Mouse (Mus musculus) heart, adult 11 months (tissue): ENCODE measurements around the gene Zfp952.
"Not testable (repeated sequence)": the region's sequence is repeated elsewhere in the genome, so short reads cannot be mapped to it uniquely, and the experiment has no call there.

Source experiments
- DNase-seq: peaks from one replicate; pipeline ENCODE4 v3.0.0; 2022

Zfp952 gene

DNA sequence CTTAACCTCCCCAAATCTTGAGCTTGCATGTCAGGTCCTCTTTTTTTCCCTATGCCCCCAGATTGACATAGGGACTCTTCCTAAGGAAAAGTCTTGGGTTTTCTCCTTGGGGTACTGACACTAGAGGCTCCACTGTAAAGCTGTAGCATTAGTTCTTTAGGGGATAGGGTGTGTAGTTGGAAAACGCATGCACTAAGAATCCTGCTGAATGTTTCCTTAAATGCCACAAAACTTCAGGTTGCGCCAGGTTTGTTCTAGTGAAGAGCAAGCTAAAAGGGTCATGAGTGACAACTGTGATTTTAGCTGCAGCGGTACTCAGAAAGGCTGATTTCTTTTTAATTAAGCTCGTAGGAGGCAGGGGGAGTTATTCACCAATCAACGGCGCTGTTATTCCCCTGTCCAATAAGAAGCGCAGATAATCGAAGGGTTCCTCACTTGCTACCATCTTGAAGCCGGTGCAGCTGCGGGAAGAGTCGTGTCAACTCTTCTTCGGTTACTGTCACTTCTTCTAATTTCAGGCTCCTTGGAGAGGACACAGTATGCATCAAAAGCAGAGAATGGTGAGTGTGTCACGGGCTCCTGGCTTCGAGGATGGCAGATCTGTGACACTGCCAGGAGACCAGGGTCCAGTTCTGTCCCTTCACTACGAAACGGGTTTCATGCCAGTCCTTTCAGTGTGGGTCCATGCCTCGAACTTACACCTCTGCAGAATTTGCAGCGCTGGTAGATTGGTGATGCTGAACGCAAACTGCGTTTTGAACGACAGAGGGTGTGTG, at the start of gene Zfp952:
TSS of gene Zfp952 (plus strand) at position 431 of the 776 bp plus-strand sequence.
- peak; percentile 100 for DNase-seq

DNA sequence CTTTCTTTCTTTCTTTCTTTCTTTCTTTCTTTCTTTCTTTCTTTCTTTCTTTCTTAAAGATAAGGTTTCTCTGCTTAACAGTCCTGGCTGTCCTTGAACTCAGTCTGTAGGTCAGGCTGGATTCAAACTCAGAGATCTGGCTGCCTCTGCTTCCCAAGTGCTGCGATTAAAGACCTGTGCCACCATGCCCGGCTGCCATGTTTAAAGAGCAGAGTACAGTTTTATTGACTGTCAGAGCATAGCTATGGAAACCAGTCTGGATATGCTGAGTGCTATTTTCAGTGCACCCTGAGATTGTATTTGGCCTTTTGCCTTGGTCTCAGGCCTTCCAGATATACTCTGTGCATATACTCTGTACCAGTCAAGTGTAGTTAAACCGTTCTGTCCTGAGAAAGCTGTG, 49.3 kb upstream of the Zfp952 start:
- DNase-seq, result peak; percentile 56

DNA sequence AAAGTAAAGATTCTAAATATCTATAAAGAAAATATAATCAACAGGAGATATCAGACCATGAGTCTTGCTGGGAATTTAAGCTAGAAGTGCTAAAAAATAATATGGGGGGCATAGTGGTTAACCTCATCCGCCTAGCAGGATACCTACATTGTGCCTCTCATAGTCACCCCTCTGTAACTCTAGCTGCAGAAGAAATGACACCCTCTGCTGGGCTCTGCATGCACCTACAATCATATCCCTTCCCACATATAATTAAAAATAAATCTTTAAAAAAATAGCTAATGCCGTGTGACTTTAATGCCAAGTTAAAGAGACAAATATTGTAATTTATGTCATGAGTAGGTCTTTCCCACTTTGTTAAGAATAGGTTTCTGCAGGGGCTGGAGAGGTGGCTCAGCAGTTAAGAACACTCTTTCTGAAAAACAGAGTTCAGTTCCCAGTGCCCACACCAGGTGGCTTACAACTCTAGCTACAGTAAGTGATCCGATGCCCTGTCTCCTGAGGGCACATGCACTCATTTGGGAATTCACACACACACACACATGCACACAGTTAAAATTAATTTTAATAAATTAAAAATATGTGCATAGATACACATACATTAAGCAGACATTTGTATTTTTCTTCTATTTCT, 48.4 kb upstream of the Zfp952 start:
- no peak for DNase-seq

DNA sequence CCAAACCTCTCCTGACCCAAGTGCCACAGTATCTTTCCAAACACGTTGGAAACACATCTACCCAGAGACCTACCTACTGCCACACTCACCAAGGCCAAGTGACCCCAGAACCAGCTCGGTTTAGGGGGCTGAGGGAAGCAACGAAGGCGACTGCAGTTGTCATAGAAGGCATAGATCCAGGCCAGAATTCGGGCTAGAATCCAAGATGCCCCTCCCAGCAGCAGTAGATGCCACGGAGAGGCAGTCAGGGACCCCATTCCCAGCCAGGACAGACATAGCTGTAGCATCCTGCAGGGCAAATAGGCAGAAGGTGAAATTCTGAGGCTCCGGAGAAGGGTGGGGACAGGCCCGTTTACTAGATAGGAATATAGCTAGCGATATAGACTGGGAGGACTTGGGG, 46.2 kb upstream of the Zfp952 start:
- peak; percentile 93 for DNase-seq

DNA sequence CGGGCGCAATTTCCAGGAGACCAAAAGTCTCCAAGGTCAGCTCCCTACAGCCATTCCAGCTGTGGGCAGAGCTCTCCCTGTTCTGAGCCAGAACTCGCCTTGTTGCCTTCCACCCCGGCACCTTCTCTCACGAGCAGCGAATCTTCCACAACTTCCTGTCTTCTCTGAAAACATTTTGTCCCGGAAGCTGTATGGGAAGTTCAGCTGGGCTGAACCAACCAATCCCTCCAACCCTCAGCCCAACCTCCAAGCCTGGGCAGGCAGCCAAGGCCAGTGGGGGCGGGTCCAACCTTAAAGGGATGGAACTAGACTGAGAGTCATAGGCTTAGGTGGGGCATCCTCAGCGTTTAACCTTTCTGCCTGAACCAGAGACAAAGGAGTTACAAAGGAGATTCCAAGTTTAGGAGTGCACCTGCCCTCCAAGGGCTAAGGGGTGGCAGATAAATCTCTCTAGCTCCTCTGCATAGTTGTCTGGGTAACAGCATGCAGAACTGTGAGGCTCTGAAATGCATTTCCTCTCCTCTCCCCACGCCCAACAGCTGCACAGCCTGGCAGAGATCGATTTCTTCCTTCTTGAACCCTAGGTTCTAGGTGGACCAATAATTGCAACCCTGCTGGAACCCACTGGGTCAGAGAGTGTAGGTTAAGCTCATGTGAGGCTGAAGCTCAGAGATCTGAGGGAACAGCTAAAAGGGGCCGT, 45.6 kb upstream of the Zfp952 start, which contains the start of gene Cyp4f13:
TSS of gene Cyp4f13 (minus strand) at position 188 of the 700 bp plus-strand sequence.
- DNase-seq, result peak; percentile 100

DNA sequence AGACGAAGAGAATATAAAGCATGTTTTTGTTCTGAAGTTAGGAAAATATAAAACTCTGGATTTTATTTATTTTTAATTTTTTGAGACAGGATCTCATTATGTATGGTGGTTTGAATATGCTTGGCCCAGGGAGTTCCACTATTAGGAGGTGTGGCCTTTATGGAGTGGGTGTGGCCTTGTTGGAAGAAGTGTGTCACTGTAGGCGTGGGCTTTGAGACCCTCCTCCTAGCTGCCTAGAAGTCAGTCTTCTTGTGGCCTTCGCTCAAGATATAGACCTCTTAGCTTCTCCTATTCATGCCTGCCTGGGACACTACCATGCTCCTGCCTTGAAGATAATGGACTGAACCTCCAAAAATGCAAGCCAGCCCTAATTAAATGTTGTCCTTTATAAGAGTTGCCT, 42.8 kb upstream of the Zfp952 start:
- DNase-seq, result peak; percentile 61

DNA sequence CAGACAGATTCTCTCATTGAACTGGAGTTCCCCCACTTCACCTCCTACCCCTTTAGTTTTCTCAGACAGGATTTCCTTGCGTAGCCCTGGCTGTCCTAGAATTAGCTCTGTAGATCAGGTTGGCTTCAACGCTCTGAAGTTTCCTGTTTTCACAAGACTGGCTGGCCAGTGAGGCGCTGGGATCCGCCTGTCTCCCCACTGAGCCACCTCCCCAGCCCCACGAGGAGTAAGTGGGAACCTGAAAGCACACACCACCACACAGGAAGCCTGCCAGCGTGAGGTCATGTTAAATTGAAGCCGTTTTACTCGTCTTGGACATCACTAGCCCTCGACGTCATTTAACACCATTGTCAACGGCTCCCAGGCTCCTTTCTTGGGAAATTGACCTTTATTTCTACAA, 41.9 kb upstream of the Zfp952 start:
- peak; percentile 73 for DNase-seq

DNA sequence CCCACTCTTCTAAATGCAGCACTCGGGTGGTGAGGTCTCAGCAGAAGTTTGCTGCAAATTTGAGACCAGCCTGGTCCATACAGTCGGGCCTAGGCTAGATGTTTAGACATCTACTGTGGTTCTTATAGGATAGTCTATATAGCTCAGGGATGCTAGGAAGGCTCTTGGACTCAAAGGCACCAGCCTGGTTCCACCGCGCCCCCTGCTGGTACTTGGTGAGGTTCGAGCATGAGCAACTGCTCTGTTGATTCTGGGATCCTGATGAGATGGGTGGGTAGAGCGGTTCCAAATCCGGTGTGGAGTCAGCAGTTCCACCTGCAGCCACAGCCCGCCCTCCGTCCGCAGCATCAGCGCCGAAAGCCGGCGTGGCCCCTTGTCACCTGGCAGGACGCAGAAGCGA, 41.5 kb upstream of the Zfp952 start:
- peak; percentile 96 for DNase-seq

DNA sequence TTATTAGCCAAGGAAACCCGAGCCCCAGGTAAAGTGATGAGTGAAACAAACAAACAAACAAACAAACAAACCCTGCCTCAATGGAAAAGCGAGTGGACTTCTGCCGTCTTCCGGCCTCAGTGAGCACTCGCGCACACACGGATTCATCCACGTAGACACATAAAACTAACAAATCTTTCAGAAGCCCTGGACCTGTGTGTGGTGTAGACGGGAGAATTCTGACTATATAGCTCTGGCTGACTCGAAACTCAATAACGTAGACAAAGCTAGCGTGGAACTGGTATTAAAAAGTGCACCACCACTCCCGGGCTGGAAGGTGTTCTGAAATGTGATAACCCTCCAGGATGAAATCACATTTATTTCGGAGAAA, 27.7 kb upstream of the Zfp952 start:
- DNase-seq, result no peak

DNA sequence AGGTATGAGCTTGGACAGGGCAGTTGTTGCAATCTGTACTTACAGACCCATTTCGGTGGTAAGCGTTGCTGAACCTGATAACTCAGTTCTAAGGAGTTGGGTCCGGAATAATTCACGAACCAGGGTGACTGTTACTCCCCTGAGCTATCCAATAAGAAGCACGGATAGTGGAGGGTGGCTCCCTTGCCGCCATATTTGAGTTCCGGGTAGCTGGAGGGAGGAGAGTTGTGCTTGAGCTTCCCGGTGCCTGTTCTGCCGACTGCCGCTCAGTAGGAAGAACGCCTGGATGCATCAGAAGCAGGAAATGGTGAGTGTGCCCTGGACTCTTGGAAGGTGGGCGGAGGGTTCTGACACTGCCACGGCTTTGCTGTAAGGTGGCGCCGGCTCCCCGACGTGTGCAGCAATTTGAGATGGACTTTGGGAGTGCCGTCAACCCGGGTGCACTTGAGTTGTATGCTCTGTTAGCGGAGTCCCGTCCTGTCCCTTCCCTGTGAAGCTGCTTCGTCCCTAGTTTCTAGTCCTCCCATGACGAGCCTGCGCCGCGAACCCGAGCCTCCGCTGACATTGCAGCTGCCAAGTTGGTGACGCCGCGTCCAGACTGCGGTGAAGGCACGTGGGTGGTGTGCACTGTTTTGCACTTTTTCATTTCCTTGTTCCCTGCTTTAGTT, 27.2 kb upstream of the Zfp952 start, which contains the start of gene Zfp472:
TSS of gene Zfp472 (plus strand) at position 192 of the 668 bp plus-strand sequence.
- DNase-seq, result peak; percentile 99

DNA sequence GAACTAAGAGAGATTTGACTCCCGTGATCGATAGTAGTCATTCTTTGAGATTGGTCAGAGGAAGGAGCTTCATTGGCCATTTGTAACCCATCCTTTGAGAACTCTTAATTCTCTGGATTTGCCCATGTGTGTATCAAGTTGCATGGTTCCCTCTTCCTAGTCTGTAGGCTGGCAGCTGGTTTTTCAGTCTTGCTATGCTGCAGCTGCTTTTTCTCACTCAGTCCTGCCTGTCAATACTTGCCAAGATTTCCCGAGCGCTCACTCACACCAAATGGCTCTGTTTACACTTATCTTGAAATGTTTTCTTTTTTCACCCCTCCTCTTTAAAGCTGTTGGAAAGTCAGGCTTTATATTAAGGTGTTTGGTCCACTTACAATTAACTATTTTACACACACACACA, 11.6 kb upstream of the Zfp952 start:
- DNase-seq, result peak; percentile 74

DNA sequence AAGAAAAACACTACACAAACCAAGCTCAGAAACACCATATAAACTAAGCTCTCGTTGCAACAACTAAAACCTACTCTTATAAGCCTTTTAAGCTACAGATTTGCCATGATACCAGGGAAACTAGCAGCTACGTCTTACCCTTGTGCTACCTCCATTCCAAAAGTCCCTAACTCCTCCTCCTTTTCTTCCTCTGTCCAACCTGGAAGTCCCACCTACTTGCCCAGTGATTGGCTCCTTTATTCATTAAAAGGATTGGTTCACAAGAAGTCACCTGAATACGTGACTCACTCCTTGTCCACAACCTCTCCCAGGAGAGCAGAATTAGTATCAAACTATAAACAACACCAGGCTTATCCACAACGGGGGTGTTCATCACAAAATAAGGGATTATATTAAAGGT, 6.6 kb upstream of the Zfp952 start:
- DNase-seq, result no peak

DNA sequence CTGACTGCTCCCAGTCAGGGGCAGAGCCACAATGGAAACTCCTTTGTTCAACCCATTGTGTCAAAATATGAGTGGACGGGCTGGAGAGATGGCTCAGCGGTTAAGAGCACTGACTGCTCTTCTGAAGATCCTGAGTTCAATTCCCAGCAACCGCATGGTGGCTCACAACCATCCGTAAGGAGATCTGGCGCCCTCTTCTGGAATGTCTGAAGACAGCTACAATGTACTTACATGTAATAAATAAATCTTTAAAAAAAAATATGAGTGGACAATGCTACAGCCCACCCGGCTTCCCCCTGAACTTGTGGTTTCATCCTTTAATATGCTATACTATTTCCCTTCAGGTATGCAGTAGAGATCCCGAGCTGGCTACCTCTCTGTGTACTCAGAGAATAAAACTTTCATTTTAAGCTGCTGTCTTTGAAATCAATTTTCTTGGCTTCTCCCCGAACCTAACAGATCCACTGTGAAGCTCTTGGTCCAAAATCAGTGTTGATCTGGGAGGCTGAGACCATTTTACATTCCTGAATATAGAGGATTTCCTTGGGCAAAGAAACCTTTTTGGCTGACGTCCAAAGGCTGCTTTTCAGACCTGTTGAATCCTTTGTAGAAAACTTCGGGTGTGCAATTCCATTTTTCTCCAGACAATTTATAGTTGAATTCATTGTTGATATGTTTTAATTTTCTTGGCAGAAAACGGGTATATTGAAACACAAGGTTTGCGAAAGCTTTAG, 797 bp upstream of the Zfp952 start:
- DNase-seq, result no peak

DNA sequence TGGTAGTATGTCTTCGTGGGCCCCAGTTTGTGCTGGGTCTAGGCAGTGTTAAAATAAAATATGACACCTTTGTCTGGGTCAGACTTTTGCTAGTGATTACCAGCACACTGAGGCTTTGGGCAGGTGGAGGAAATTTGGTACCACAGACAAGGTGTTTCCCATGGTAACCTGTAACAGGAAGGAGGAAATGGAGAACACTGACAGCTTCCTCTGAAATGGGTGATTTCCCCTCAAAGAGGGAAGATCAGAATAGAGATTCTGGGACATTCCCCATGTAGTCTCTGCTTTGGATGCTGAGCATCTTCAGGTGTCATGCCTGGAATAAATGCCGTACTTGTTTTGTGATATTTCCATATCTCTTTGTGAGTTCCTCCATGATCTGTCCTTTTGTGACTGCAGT, 5.6 kb downstream of the Zfp952 start:
- no peak for DNase-seq

DNA sequence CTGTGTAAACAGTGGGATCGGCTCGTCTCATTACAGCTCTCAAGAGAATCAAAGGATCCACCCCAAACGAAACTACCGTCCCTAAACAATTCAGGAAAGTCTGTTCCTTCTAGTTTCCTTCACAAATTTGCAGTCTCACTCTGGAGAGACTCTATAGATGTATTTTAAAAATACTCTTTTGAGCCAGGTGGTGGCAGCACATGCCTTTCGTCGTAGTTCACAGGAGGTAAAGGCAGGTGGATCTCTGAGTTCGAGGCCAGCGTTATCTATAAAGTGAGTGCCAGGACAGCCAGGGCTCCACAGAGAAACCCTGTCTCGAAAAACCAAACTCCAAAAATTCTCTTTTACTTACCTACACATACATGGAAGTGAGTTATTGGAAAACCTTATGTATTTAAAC, 15.4 kb downstream of the Zfp952 start:
- DNase-seq, result peak; percentile 27

DNA sequence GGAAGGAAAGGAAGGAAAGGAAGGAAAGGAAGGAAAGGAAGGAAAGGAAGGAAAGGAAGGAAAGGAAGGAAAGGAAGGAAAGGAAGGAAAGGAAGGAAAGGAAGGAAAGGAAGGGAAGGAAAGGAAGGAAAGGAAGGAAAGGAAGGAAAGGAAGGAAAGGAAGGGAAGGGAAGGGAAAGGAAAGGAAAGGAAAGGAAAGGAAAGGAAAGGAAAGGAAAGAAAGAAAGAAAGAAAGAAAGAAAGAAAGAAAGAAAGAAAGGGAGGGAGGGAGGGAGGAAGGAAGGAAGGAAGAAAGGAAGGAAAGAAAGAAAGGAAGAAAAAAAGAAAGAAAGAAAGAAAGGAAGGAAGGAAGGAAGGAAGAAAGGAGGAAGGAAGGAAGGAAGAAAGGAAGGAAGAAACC, 27.5 kb downstream of the Zfp952 start:
- not testable (repeated sequence) for DNase-seq

DNA sequence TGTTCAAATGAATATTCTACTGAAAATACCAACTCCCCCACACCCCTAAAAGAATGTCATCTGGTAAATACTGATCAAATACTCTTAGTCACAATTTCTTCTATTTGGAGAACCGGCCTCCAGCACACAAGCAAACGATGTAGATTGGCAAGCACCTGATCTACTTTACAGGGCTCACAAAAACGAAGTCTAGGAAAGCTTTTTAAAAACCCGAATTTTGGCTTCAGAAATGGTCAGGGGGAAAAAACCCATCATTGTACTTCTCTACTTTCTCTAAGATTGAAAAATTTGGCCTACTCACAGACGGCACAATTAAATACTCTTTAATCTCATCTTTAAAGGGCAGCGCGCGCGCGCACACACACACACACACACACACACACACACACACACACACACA, 39.4 kb downstream of the Zfp952 start:
- DNase-seq, result peak; percentile 43

DNA sequence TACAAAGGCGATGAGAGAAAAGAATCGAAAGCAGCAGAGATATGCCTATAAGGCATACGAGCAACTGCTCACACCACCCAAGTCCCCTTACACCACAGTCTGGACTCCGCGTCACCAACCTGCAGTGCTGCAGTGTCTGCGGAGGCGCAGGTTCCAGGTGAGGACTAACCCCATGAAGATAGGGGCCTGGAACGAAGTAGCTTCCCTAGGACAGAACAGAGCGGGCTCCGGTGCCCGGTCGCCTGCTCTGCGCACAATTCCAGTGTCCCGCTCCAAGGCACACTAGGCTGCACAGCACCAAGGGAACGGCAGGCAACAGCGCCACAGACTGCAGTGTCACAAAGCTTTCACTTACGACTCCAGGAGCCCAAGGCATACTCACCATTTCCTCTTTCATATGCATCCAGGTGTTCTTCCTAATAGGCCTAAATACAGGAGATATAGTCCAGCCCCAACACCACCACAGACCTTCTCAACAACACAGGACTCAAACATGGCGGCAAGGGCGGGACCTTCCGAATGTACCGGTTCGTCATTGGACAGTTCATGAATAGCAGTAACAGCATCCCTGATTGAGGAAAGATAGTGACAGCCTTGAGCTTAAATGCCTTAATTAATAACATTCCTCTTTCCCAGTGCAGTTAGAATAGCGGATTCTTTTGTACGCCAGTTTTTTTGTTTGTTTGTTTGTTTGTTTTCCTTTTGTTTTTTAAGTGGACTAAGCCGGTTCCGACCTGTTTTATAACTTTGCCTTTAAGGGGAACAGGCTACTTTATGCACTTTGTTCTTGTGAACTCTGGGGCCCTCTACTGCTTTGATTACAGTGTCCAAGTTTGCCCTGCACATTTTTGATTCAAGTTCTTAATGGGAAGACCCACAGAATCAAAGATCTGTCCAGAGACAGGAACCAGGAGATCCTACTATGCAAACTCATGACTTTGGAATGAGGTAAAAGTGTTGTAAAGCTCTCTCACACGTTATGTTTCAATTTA, 40.3 kb downstream of the Zfp952 start, which contains the start of gene Zfp763:
TSS of gene Zfp763 (minus strand) at position 503 of the 992 bp plus-strand sequence.
- peak; percentile 98 for DNase-seq
